Mouse (Mus musculus) neural tube, embryonic 12.5 days (tissue): ENCODE data around the gene Olfr646. TPM values are rescaled to one million over a fixed set of nuclear protein-coding genes. Genes with fewer than 3 reads are reported as not detected.

Experiments
- ATAC-seq: fragments of 200-750 bp; cut with Nextera tagmentation; 2 replicates; pipeline ENCODE4 v1.8.0; 2017; ENCODE audit warnings: low read depth, mild to moderate bottlenecking, moderate TSS enrichment, moderate library complexity; ENCODE audit not compliant: low FRiP score
- H3K27ac ChIP-seq: fragments of 300-500 bp; sonication (generic); 2 replicates; pipeline ENCODE4 v1.5.1; 2016
- H3K27me3 ChIP-seq: fragments of 300-500 bp; sonication (generic); replicated peaks from 2 replicates; pipeline ENCODE4 v1.6.1; 2016; ENCODE audit warnings: mild to moderate bottlenecking
- H3K36me3 ChIP-seq: fragments of 300-500 bp; sonication (generic); 2 replicates; pipeline ENCODE4 v1.6.1; 2016; ENCODE audit warnings: mild to moderate bottlenecking
- H3K4me1 ChIP-seq: fragments of 300-500 bp; sonication (generic); 2 replicates; pipeline ENCODE4 v1.6.1; 2016
- H3K4me2 ChIP-seq: fragments of 300-500 bp; sonication (generic); replicated peaks from 2 replicates; pipeline ENCODE4 v1.6.1; 2016; ENCODE audit warnings: mild to moderate bottlenecking
- H3K4me3 ChIP-seq: fragments of 300-500 bp; sonication (generic); 2 replicates; pipeline ENCODE4 v1.5.1; 2016
- H3K9ac ChIP-seq: fragments of 300-500 bp; sonication (generic); 2 replicates; pipeline ENCODE4 v1.6.1; 2016; ENCODE audit warnings: mild to moderate bottlenecking
- H3K9me3 ChIP-seq: fragments of 300-500 bp; sonication (generic); 2 replicates; pipeline ENCODE4 v1.6.1; 2016; ENCODE audit warnings: mild to moderate bottlenecking
- WGBS: fragments of 180-500 bp; shearing (Covaris S2); methylation state at CpG from one replicate; pipeline ENCODE4 v1.1.7; 2016; 5-methylcytosine and 5-hydroxymethylcytosine counted together
- polyA plus RNA-seq: library from polyadenylated mRNA; unstranded; fragments of >200 nt; fragmentation: Nextera tagmentation; extraction: Ambion mirVana; gene quantifications from 2 replicates; pipeline ENCODE4 v1.2.1, GENCODE M21; 2016

The Olfr646 gene
- polyA plus RNA-seq, result not detected in 2 replicates

DNA sequence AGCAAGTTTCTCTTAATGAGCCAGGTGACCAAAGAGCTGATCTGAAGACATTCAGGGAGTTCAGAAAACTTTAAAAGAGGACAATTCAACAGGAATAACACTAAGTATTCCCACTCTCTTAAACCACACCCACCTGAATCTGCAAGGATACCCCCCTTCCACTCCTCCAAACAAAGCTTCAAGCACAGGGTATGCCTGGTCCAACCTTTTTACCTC lies at the start of gene Olfr646:
Olfr646 (plus strand) TSS at position 117 of the 216 bp plus-strand sequence.
- peak; percentile 41 for ATAC-seq

DNA sequence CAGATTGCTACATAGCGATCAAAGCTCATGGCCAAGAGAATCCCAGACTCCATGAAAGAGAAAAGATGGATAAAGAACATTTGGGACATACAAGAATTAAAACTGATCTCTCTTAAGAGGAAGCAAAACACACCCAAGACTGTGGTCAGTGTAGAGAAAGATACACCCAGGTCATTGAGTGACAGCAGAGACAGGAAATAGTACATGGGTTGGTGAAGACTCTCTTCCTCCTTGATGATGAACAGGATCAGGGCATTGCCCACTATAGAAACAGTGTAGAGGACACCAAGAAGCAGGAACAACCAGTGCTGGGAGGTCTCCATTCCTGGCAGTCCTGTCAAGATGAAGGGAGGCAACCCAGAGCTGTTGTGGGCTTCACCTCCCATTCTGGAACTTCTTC lies 45.5 kb upstream of the Olfr646 start:
- Histone ChIP-seq H3K36me3 (no peaks in the 10 kb centered on the region), H3K4me3 (no peak overlapping the region), H3K27me3 (no peaks in the 10 kb centered on the region), H3K9ac (no peak overlapping the region), H3K27ac (no peak overlapping the region), H3K9me3 (no peaks in the 10 kb centered on the region), H3K4me2 (no peak overlapping the region), H3K4me1 (no peaks in the 10 kb centered on the region)
- 89% methylated on average over 1 of the region's 1 CpGs for WGBS
- no peak for ATAC-seq

More for the DNA sequence above, at the start of gene Olfr646:
- no peak within 1 kb of the TSS for H3K4me3 ChIP-seq
- H3K27me3 ChIP-seq, result no peaks in the 10 kb centered on the region
- no peaks in the 10 kb centered on the region for H3K9me3 ChIP-seq
- peaks cover 8% of the 10 kb centered on the region; the same call in 1 of the 2 replicates for H3K4me1 ChIP-seq
- no peaks in the 10 kb centered on the region for H3K36me3 ChIP-seq
- no peak within 1 kb of the TSS for H3K4me2 ChIP-seq
- no peak within 1 kb of the TSS for H3K9ac ChIP-seq
- H3K27ac ChIP-seq, result no peak within 1 kb of the TSS

DNA sequence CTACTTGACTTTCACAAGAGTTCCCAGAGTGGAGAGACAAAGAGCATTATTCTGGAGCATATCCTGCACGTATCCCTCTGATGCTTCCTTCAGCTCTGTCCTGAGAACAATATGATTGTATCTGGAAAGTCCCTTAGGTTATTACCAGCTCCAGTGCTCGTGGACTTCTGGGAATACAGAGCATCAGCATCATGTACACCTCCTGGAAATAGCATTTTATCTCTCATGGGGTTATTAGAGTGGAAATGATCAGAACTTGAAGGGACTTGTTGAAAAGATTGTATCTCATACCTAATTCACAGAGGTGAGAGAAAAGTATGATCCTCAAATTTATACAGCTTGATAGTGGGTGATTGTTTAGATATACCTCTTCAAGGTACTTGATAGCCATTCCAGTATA lies 43.3 kb upstream of the Olfr646 start, which contains the start of gene 4930516K23Rik:
4930516K23Rik (minus strand) TSS at position 101 of the 400 bp plus-strand sequence.
- Histone ChIP-seq H3K27ac (no peak within 1 kb of the TSS), H3K36me3 (no peaks in the 10 kb centered on the region), H3K9ac (no peak within 1 kb of the TSS), H3K4me2 (no peak within 1 kb of the TSS), H3K4me1 (no peaks in the 10 kb centered on the region), H3K27me3 (no peaks in the 10 kb centered on the region), H3K4me3 (no peak within 1 kb of the TSS), H3K9me3 (no peaks in the 10 kb centered on the region)
- 58% methylated on average over 2 of the region's 2 CpGs for WGBS
- ATAC-seq, result no peak

DNA sequence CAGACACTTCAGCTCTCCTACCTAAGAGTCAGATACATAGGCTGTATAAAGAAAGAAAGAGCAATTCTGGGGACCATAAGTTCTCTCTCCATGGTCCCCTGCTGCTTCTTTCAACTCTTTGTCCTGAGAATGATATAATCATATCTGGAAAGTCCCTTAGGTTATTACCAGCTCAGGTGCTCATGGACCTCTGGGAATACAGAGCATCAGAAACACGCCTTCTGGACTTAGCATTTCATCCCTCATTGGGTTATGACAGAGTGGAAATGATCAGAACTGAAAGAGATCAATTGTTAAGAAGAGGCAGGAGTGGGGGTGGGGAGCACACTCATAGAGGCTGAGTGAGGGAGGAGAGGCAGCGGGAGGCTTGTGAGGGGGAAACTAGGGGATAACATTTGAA lies 32.9 kb upstream of the Olfr646 start, which contains the start of gene Olfr644:
Olfr644 (minus strand) TSS at position 101 of the 400 bp plus-strand sequence.
- no peaks in the 10 kb centered on the region for H3K27me3 ChIP-seq
- WGBS, result 75% methylated on average over 2 of the region's 2 CpGs
- no peak within 1 kb of the TSS for H3K4me3 ChIP-seq

DNA sequence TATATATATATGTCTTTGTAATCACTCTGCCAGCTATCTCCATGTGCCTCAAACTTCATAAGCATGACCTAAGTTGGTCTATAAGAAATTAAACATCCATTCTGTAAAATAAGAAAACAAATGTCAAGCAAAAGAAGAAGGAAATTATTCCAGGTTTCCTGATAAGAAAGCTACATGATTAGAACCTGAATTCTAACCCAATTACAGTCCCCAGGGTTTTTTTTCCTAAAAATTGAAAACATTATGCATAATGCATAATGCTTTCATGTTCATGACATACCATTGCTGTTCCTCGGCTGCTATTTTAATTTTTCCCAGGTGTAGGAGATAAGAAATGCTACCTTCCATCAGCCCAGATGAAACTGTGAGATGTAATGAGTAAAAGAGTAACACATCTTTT lies 19.3 kb upstream of the Olfr646 start, which contains the start of gene Olfr645:
Olfr645 (minus strand) TSS at position 101 of the 400 bp plus-strand sequence.
- no peak within 1 kb of the TSS for H3K4me2 ChIP-seq
- no peak within 1 kb of the TSS for H3K27ac ChIP-seq
- no peaks in the 10 kb centered on the region for H3K27me3 ChIP-seq
- H3K4me1 ChIP-seq, result no peaks in the 10 kb centered on the region
- ATAC-seq, result no peak
- no peak within 1 kb of the TSS for H3K9ac ChIP-seq
- H3K36me3 ChIP-seq, result no peaks in the 10 kb centered on the region
- H3K4me3 ChIP-seq, result no peak within 1 kb of the TSS
- H3K9me3 ChIP-seq, result no peaks in the 10 kb centered on the region
- WGBS, result 87% methylated on average over 1 of the region's 1 CpGs

More for the DNA sequence above, 32.9 kb upstream of the Olfr646 start, which contains the start of gene Olfr644:
- no peak within 1 kb of the TSS for H3K27ac ChIP-seq
- H3K4me2 ChIP-seq, result no peak within 1 kb of the TSS
- no peak within 1 kb of the TSS for H3K9ac ChIP-seq
- no peaks in the 10 kb centered on the region for H3K4me1 ChIP-seq
- no peak for ATAC-seq
- H3K36me3 ChIP-seq, result no peaks in the 10 kb centered on the region
- peaks cover 4% of the 10 kb centered on the region; the same call in 1 of the 2 replicates for H3K9me3 ChIP-seq

DNA sequence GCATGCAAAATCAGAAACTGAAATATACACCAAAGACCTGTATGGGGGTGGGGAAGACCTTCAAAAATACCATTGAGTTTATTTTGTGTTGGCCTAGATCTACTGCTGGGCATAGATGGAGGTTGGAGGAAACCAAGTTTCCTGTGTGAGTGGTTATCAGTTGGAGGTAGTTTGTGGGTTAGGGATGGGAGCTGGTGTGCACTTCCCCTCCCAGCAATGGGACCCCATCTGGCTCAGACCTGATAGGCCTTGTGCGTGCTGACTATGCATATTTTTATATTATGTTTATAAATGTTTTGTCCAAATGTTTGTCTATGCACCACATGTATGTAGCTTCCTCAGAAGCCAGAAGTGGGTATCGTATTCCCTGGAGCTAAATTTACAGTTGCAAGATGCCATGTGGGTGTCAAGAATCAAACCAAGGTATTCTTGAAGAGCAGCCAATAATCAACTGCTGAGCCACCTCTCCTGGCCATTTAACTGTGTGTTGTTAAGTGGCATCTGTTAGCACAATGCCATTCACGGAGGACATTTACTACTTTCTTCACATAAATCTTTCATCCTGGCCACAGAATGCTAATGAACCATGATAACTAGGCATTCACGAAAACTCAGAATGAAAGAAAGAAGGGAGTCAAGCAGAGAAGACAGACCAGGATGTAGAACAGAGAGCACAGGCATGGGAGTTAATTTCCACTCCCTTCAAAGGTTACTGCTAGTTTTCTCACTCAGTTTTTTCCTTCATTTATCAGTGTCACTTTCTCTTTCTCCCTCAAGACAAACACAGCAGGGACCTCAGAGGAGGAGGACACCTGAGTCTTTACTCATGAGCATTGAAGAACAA lies 538 bp upstream of the Olfr646 start:
- WGBS, result 19% methylated on average over 4 of the region's 4 CpGs

DNA sequence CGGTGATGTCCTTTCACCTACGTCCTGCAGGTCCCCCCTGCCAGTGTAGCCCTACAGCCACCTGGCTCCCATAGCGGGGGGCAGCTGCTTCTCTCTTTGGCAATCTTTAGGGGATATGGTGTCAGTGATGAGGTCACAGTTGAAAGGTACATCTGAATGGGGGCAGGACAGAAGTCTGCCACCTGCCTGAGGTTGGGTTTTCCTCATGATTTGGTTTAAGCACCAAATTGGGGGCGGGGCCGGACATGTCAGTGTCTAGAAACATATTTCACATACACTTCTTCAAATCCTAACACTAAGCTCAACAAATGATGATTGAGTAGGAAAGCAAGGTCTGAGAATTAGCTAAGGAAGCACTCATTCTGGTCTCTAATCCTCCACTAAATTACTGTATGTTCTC lies 25.1 kb downstream of the Olfr646 start, which contains the start of gene Ubqln5:
Ubqln5 (minus strand) TSS at position 101 of the 400 bp plus-strand sequence.
- H3K9ac ChIP-seq, result no peak within 1 kb of the TSS
- ATAC-seq, result no peak
- H3K4me2 ChIP-seq, result no peak within 1 kb of the TSS
- H3K4me3 ChIP-seq, result no peak within 1 kb of the TSS
- H3K27ac ChIP-seq, result no peak within 1 kb of the TSS
- WGBS, result 88% methylated on average over 5 of the region's 5 CpGs
- H3K36me3 ChIP-seq, result no peaks in the 10 kb centered on the region
- no peaks in the 10 kb centered on the region for H3K27me3 ChIP-seq
- no peaks in the 10 kb centered on the region for H3K4me1 ChIP-seq
- no peaks in the 10 kb centered on the region for H3K9me3 ChIP-seq

More for the DNA sequence above, 538 bp upstream of the Olfr646 start:
- H3K27me3 ChIP-seq, result no peaks in the 10 kb centered on the region
- H3K9ac ChIP-seq, result no peak overlapping the region
- H3K27ac ChIP-seq, result no peak overlapping the region
- H3K9me3 ChIP-seq, result no peaks in the 10 kb centered on the region
- H3K36me3 ChIP-seq, result no peaks in the 10 kb centered on the region
- peak; percentile 85 for ATAC-seq
- no peak overlapping the region for H3K4me2 ChIP-seq
- peaks cover 8% of the 10 kb centered on the region; the same call in 1 of the 2 replicates for H3K4me1 ChIP-seq
- no peak overlapping the region for H3K4me3 ChIP-seq

DNA sequence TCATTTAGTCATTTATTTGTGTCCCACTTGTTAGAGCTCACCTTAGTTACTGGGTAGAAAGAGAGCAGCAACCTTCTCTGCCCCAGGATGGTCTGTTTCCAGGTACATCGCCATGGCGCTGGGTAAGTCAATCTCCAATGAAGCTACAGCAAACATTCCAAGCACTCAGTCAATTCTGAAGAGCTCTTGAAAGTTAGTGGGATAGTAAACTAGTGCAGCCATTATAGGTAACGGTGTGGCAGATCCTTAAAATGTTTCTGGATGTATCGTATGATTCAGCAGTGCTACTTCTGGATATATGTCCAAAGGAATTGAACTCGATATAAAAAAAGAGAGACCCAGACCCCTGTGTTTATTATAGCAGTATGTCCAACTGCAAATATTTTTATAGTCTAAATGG lies 32.6 kb downstream of the Olfr646 start, which contains the start of gene Olfr643:
Olfr643 (minus strand) TSS at position 101 of the 400 bp plus-strand sequence.
- H3K27me3 ChIP-seq, result no peaks in the 10 kb centered on the region
- no peak within 1 kb of the TSS for H3K27ac ChIP-seq
- no peak within 1 kb of the TSS for H3K9ac ChIP-seq
- no peak within 1 kb of the TSS for H3K4me3 ChIP-seq
- no peaks in the 10 kb centered on the region for H3K36me3 ChIP-seq
- H3K9me3 ChIP-seq, result no peaks in the 10 kb centered on the region
- H3K4me2 ChIP-seq, result no peak within 1 kb of the TSS
- ATAC-seq, result no peak
- H3K4me1 ChIP-seq, result no peaks in the 10 kb centered on the region
- WGBS, result 88% methylated on average over 5 of the region's 5 CpGs

DNA sequence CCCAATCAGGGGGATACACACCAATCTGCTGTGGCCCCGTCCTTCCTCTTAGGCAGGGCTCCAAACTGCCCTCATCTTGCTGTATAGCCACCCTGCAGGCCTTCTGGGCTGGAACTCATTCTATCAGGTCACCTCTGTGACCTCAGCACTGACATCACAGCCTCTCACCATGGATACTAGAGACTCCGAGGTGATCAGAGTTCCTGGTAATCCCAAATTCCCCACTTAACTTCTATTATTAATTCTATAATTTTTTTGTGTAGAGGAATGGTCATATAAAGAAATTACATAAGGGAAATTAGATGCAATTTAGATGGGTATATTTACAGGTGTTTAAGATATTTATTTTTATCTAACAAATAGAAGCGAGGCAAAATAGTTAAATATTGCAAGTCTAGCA lies 38.5 kb downstream of the Olfr646 start, which contains the start of gene Ubqln3:
Ubqln3 (minus strand) TSS at position 101 of the 400 bp plus-strand sequence.
- no peak for ATAC-seq
- H3K4me1 ChIP-seq, result no peaks in the 10 kb centered on the region
- H3K9ac ChIP-seq, result no peak within 1 kb of the TSS
- no peaks in the 10 kb centered on the region for H3K27me3 ChIP-seq
- no peaks in the 10 kb centered on the region for H3K36me3 ChIP-seq
- H3K27ac ChIP-seq, result no peak within 1 kb of the TSS
- no peak within 1 kb of the TSS for H3K4me3 ChIP-seq
- H3K4me2 ChIP-seq, result no peak within 1 kb of the TSS
- 78% methylated on average over 3 of the region's 3 CpGs for WGBS
- no peaks in the 10 kb centered on the region for H3K9me3 ChIP-seq

DNA sequence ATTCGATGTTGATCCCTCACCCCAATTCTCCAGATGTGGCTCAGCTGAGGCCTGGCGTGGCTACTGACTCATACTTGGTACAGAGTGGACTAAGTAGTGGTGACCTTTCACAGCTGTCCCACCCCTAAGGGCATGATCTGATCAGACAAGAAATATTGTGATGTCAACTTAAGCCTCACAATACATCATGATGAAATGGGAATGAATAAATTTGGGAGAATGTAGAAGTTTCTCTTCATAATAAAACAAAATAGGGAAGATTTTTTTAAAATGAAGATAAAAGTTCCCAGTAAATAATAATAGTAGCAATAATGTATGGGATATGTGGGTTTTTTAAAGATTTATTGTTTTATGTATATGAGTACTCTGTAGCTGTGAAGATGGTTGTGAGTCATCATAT lies 45.8 kb downstream of the Olfr646 start, which contains the start of gene Ubqlnl:
Ubqlnl (minus strand) TSS at position 101 of the 400 bp plus-strand sequence.
- H3K27me3 ChIP-seq, result no peaks in the 10 kb centered on the region
- no peaks in the 10 kb centered on the region for H3K4me1 ChIP-seq
- 83% methylated on average over 2 of the region's 2 CpGs for WGBS
- H3K4me2 ChIP-seq, result no peak within 1 kb of the TSS
- H3K36me3 ChIP-seq, result no peaks in the 10 kb centered on the region
- H3K4me3 ChIP-seq, result no peak within 1 kb of the TSS
- no peak for ATAC-seq
- H3K27ac ChIP-seq, result no peak within 1 kb of the TSS
- H3K9me3 ChIP-seq, result no peaks in the 10 kb centered on the region
- no peak within 1 kb of the TSS for H3K9ac ChIP-seq
